Mouse (Mus musculus): Measurements from ENCODE around the gene Egln1.

Gene Egln1

DNA sequence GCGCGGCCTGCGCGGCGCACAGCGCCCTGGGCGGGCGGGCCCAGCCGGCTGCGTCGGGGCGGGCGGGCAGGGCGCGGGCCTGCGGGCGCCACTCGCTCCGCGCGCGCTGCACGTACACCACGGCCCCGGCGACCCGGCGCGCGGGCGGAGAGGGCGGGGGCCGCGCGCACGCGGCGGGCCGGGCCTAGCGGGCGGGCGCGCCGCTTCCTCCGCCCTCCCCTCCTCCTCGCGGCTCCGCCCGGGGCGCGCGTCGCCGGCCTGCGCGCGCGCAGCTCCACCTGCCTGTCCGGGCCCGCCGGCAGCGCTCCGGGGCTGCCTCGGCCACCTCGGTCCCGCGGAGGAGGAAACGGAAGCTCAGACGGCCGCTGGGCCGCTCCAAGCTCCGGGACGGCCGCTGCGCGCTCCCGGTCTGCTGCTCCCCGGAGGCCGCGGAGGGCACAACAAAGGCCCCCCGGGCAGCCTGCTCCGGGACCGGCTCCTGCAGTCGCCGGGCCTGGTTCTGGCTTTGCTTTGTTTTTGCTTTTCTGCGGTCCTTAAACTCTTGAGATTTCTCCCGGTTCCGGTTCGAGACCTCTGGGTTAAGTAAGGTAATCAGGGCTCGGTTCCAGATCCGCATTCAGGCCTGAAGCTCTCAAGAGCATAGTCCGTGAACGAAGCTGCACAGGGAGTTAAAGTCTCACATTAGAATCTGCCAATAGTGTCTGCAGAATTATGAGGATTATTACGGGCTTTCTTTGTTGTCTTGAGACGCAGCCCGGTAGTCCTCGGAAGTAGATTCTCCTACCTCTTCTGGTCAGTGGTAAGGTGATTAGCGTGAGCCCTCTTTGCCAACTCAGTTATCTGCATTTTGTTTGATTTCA lies at the start of gene Egln1:
Gene Egln1, minus strand, starts transcription at position 116 of the 860 bp plus-strand sequence.
- DNase-seq (ENCODE audit: low spot score): peak; percentile 73

DNA sequence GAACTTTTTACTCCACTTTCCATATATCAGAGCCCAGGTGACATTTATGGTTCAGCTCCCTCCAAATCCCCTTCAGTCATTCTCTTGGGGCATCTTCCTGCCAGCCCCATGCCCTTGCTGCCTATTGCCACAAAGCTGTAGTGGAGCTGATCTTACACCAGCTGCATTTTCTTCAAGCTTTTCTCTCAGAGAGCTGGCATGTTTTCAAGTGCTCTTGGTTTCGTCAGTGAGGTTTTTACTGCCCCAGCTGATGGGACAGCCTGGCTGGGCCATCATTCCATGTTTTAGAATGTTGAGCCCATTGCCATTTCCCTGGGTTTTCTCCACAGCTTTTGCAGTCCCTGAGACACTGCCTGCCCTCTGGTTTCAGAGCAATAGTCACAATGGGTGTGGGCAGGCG lies 46.7 kb upstream of the Egln1 start:
- peak; percentile 57 for DNase-seq (ENCODE audit: low spot score)

GRCm38 (mm10) chr8:124991668-124991926 lies 42.5 kb upstream of the Egln1 start:
- DNase-seq (ENCODE audit: low spot score): no peak

DNA sequence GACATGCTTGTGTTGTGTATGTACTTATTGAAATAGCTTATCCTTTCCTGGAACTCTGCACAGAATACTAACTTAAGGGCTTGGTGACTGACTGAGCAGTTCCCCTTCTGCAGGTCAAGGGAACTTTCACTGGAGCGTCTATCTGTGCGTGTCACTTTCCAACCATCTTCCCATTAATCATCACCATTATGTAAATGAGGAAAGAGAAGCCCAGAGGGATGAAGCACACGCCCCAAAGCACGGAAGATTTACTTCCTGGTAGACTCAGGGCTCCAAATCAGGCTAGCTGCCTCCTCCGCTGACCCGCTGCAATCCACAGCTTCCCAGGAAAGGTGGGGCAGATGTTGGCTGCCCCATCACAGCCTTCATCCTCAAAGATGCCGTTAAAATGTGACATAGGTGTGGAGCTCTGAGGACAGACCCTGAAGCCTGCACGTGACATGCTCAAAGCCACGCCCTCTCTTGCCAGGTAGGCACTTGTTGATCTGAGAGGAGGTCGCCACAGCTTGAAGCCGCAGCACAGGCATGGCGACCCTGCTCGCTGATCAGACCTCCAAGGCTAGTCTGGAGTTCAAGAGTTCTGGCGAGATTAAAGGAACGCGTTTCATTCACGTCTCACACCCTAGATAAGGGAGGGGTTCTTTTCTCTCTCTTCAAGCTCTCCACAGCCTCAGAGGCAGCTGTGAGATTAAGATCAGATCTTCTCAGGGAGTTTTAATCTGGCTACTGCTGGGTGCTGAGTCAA lies 42.0 kb upstream of the Egln1 start:
- DNase-seq (ENCODE audit: low spot score): no peak

GRCm38 (mm10) chr8:124980828-124981227 lies 31.7 kb upstream of the Egln1 start:
- no peak for DNase-seq (ENCODE audit: low spot score)

DNA sequence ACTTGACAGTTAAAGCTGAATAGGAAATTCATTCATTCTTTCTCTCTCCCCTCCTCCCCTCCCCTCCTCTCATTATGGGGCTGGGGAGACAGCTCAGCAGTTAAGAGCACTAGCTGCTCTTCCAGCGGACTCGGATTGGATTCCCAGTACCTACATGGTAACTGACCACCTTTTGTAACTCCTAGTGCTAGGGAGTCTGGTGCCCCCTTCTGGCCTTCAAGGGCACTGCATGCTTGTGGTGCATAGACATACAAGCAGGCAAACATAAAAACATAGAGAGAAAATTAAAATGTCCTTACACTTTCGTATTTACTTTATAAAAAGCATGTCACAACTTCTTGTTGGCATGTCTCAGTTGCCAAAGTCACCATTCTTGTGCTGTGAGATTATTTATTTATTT lies 30.9 kb upstream of the Egln1 start:
- DNase-seq (ENCODE audit: low spot score): no peak

DNA sequence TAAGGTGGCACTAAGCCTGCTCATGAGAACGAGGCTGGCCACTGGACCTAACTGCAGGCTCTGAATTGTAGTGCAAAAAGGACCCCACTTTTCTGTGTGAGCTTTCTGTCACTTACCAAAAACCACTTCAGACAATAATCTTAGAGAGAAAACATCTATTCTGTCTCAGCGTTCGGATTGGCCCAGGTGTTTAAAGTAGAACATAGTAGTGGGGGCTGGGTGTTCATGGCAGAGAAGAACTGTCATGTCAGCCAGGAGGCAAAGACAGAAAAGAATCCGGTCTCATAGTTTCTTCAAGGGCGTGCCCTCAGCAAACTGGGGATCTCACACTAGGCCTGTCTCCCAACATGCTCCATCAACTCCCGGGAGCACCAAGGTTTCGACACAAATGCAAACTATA lies 28.9 kb upstream of the Egln1 start:
- DNase-seq (ENCODE audit: low spot score): no peak

GRCm38 (mm10) chr8:124976211-124976610 lies 27.1 kb upstream of the Egln1 start:
- DNase-seq (ENCODE audit: low spot score): no peak

- no peak for DNase-seq (ENCODE audit: low spot score)
Measured at GRCm38 (mm10) chr8:124974254-124974653, 25.1 kb upstream of the Egln1 start.

DNA sequence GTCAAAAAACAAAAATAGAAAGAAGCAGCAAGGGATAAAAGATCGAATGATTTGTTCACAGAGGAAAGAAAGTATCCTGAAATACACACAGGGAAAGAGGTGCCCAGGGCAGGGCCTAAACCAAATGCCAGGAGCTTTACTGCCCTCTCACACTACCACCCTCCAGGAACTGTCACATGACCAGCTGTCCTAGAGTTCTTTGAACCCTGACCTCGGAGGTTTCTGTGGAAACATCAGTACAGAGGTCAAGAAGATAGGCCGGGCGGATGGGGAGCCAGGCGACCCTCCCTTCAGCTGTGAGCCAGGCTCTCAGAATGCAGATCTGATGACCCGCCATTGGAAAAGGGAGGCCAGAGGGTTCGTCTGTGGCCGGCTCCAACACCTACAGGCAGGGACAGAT lies 24.1 kb upstream of the Egln1 start:
- no peak for DNase-seq (ENCODE audit: low spot score)

DNA sequence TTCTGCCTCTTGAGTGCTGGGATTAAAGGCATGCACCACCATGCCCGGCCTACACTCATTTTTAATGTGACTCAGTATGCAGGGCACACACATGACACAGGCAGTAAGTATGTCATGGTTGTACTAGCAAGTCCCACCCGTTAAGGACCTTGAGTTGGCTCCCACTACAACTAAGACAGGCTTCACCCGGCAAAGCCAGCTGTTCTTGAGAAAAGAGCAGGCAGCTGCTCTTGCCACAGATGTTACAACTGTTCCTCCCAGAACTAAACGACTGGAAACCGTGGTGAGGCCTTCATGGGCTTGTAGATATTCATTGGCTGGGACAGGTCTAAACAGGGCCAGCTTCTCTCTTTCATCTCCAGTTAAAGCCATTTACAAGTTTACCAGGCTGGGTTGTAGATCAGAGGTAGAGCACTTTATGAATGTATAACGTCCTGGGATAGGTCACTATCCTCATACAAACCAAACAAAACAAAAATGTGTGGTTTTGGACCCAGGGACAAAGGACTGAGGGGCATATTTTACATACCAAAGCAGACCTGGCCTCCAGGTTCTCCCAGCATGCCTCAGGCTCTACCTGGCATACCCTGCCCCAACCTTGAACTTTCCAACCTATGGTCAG lies 21.3 kb upstream of the Egln1 start:
- no peak for DNase-seq (ENCODE audit: low spot score)

DNA sequence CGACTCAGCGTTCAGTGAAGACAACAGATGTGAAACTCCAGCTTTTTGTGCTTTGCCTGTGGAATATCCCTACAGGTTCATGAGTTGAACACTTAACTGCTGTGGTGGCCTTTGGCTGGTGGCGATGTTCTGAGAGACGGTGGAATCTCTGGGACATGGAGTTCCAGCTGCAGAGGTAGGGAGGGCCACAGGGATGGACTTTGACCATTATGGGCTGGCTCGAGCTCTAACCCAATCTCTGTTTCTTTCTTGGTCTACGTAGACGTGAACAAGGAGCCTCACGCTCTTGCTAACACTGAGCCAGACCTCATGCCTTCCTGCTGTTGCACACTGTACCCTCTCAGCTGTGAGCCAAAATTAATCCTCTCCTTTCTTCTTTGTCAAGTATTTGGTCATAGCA lies 15.8 kb upstream of the Egln1 start:
- no peak for DNase-seq (ENCODE audit: low spot score)

DNA sequence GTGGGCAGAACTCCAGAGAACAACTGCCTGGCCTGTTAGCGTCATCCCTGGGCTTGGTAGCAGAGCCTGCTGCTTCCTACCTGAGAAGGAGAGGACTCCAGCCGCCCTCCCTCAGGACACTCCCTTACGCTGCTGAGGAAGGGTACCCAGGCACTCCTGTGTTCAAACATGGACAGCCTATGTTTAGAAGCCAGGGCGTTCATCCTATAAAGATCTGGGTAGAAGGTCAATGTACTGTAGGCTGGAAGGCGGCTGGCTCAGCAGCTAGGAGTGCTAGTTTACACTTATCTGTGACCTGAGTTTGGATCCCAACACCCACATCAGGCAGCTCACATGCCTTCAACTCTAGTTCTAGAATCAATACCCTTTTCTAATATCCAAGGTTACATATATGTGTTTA lies 14.1 kb upstream of the Egln1 start:
- DNase-seq (ENCODE audit: low spot score): no peak

- DNase-seq (ENCODE audit: low spot score): no peak
Measured at GRCm38 (mm10) chr8:124960226-124960880, 11.2 kb upstream of the Egln1 start.

GRCm38 (mm10) chr8:124959462-124960225 lies 10.5 kb upstream of the Egln1 start:
- no peak for DNase-seq (ENCODE audit: low spot score)

DNA sequence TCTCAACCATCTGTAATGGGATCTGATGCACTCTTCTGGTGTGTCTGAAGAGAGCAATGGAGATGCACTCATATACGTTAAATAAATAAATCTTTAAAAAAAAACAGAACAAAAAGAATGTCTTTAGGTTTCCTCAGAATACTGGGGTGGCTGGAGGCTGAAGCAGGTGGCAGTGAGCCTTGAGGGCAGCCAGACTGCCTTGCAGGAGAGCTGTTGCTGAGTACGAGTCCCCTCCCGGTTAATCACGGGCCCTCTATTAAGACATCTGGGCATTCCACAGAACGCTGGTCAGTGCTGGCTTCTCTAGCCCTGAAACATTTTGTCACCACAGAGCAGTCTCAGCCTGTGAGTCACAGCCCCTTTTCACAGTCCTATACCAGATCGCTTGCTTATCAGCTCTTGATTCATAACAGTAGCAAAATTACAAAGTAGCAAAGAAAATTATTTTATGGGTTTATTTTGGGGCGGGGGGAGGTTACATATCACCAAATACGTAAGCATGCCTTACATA lies 5.5 kb upstream of the Egln1 start:
- no peak for DNase-seq (ENCODE audit: low spot score)

GRCm38 (mm10) chr8:124953188-124953587 lies 4.1 kb upstream of the Egln1 start:
- no peak for DNase-seq (ENCODE audit: low spot score)

- no peak for DNase-seq (ENCODE audit: low spot score)
Measured at GRCm38 (mm10) chr8:124950865-124951264, 1.7 kb upstream of the Egln1 start.

DNA sequence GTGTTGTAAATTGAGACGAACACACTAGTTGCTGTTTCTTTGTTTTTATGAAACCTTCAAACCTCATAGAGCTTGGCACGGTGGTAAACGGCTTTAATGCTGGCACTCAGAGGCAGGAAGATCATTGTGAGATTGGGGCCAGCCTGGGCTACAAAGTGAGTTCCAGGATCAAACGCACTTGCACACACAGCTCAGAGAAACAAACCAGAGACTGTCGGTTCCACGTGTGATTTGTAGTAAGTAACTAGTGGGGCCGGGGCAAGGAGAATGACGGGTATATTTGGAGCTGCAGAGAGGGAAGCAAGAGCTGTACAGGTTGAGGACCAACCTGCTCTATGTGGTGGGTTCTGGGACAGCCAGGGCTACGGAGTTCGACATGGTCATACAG lies 939 bp upstream of the Egln1 start:
- DNase-seq (ENCODE audit: low spot score): peak; percentile 24

DNA sequence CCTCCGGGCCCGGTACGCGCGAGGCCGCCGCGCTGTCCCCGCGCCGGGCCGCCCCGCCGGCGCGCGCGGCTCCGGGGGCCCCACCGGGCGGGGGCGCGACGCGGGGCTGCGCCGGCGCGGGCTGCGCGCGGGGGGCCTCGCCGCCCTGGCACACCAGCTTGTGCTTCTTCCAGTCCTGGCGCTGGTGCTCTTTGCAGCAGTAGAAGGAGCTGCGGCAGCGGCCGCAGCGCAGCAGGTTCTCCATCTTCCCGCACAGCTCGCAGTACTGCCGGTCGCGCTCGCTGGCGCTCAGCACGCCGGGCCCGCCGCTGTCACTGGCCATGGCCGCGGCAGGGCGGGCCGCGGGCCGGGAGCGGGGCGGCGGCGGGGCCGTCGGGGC lies 402 bp downstream of the Egln1 start:
- no peak for DNase-seq (ENCODE audit: low spot score)

GRCm38 (mm10) chr8:124947865-124948732 lies 1.0 kb downstream of the Egln1 start:
- DNase-seq (ENCODE audit: low spot score): peak; percentile 50
